Mouse (Mus musculus) mature B cell (primary cell): ENCODE results near the gene Plk5.

ENCODE experiments used
- in situ Hi-C: fragments of 300-500 bp; cut with MboI; formaldehyde crosslinking; loops from 2 replicates; pipeline ENCODE4 v1.14.3; 2019

Plk5 gene

GRCm38 (mm10) chr10:80356001-80356682 is at the start of gene Plk5:
Plk5 (plus strand) TSS chr10:80356459.
- in situ Hi-C loops, result no loop called here

- in situ Hi-C loops, result no loop called here
Observed at GRCm38 (mm10) chr10:80311560-80311959, 44.7 kb upstream of the Plk5 start.

GRCm38 (mm10) chr10:80312586-80313504 is 43.4 kb upstream of the Plk5 start:
- in situ Hi-C loops, result no loop called here

- in situ Hi-C loops, result no loop called here
Observed at GRCm38 (mm10) chr10:80313627-80314201, 42.5 kb upstream of the Plk5 start.

GRCm38 (mm10) chr10:80314494-80315001 is 41.7 kb upstream of the Plk5 start:
- in situ Hi-C loops, result no loop called here

- in situ Hi-C loops, result no loop called here
Observed at GRCm38 (mm10) chr10:80315315-80315714, 40.9 kb upstream of the Plk5 start.

GRCm38 (mm10) chr10:80316359-80316781 is 39.9 kb upstream of the Plk5 start:
- in situ Hi-C loops, result no loop called here

GRCm38 (mm10) chr10:80317011-80317410 is 39.2 kb upstream of the Plk5 start:
- in situ Hi-C loops, result no loop called here

GRCm38 (mm10) chr10:80320340-80320760 is 35.9 kb upstream of the Plk5 start, which contains the start of gene 2310011J03Rik:
2310011J03Rik (minus strand) TSS chr10:80320537.
- in situ Hi-C loops, result no loop called here

- in situ Hi-C loops, result no loop called here
Observed at GRCm38 (mm10) chr10:80321014-80321669, 35.1 kb upstream of the Plk5 start.

GRCm38 (mm10) chr10:80321670-80322581 is 34.3 kb upstream of the Plk5 start:
- in situ Hi-C loops, result no loop called here

- in situ Hi-C loops, result no loop called here
Observed at GRCm38 (mm10) chr10:80322811-80323211, 33.4 kb upstream of the Plk5 start.

GRCm38 (mm10) chr10:80323261-80324119 is 32.8 kb upstream of the Plk5 start:
- in situ Hi-C loops, result no loop called here

GRCm38 (mm10) chr10:80324120-80325037 is 31.9 kb upstream of the Plk5 start:
- in situ Hi-C loops, result no loop called here

- in situ Hi-C loops, result no loop called here
Observed at GRCm38 (mm10) chr10:80325045-80325444, 31.2 kb upstream of the Plk5 start.

- in situ Hi-C loops, result no loop called here
Observed at GRCm38 (mm10) chr10:80329273-80330081, 26.8 kb upstream of the Plk5 start, which contains the start of the genes Pcsk4 and Reep6. Pcsk4 (minus strand) TSS chr10:80329498. Reep6 (plus strand) TSS chr10:80329953.

- in situ Hi-C loops, result no loop called here
Observed at GRCm38 (mm10) chr10:80330084-80330483, 26.2 kb upstream of the Plk5 start.

GRCm38 (mm10) chr10:80330888-80331287 is 25.4 kb upstream of the Plk5 start:
- in situ Hi-C loops, result no loop called here
